Mouse (Mus musculus) midbrain, embryonic 15.5 days (tissue): Measurements from ENCODE around the gene Hist1h4i. TPM values are rescaled to one million over a fixed set of nuclear protein-coding genes. Genes with fewer than 3 reads are reported as not detected.

Source experiments
- microRNA-seq: library from miRNA; unstranded; fragments of <30 nt; microRNA quantifications from one replicate; pipeline ENCODE4, GENCODE M21; 2016
- polyA plus RNA-seq: library from polyadenylated mRNA; unstranded; fragments of >200 nt; fragmentation: Nextera tagmentation; extraction: Ambion mirVana; gene quantifications from 2 replicates; pipeline ENCODE4 v1.2.1, GENCODE M21; 2015

Hist1h4i gene
- polyA plus RNA-seq, 1 experiment from 2014 or later, result 5.7 TPM

Small RNAs within 50 kb of the gene (microRNA-seq; reads per million reads assigned to microRNA genes)
- not detected for gene Gm26300
- gene Gm44390, result not detected
- gene Gm44486, result not detected

Other genes with a start within 250 kb of the Hist1h4i start
- 3.6 and 4.1 TPM in 2 replicates for gene Hist1h2bq, start 231.2 kb downstream of the Hist1h4i start, polyA plus RNA-seq
- not detected in 2 replicates for gene Hist1h2ao, start 230.9 kb downstream of the Hist1h4i start, polyA plus RNA-seq
- gene Hist1h4m, start 229.6 kb downstream of the Hist1h4i start, polyA plus RNA-seq, result 1.4 TPM in 1 of 2 replicates, not detected in the other
- gene Hist1h4n, start 209.2 kb downstream of the Hist1h4i start, polyA plus RNA-seq, result 4.2 and 5.9 TPM in 2 replicates
- 432 and 476 TPM in 2 replicates for gene Hist1h2ap, start 207.9 kb downstream of the Hist1h4i start, polyA plus RNA-seq
- gene Hist1h2br, start 207.6 kb downstream of the Hist1h4i start, polyA plus RNA-seq, result 4.0 and 4.1 TPM in 2 replicates
- 14.0 TPM in 2 replicates for gene Zfp184, start 96.3 kb downstream of the Hist1h4i start, polyA plus RNA-seq
- gene Pom121l2, start 60.2 kb downstream of the Hist1h4i start, polyA plus RNA-seq, result not detected in 2 replicates
- gene Prss16, start 31.6 kb downstream of the Hist1h4i start, polyA plus RNA-seq, result not detected in 2 replicates
- 1.9 TPM in 1 of 2 replicates, not detected in the other for gene Hist1h2ah, start 5.8 kb downstream of the Hist1h4i start, polyA plus RNA-seq
- 0.54 and 0.63 TPM in 2 replicates for gene Hist1h2bk, start 5.5 kb downstream of the Hist1h4i start, polyA plus RNA-seq
- gene Hist1h2ag, start 1.6 kb upstream of the Hist1h4i start, polyA plus RNA-seq, result 5.4 and 6.8 TPM in 2 replicates
- 2.9 and 3.0 TPM in 2 replicates for gene Hist1h2bj, start 1.9 kb upstream of the Hist1h4i start, polyA plus RNA-seq
- not detected in 2 replicates for gene Vmn1r188, start 43.1 kb upstream of the Hist1h4i start, polyA plus RNA-seq
- gene Vmn1r189, start 64.5 kb upstream of the Hist1h4i start, polyA plus RNA-seq, result not detected in 2 replicates
- gene Vmn1r191, start 142.6 kb upstream of the Hist1h4i start, polyA plus RNA-seq, result not detected in 2 replicates
- gene Vmn1r192, start 149.8 kb upstream of the Hist1h4i start, polyA plus RNA-seq, result not detected in 2 replicates
- not detected in 2 replicates for gene Vmn1r193, start 181.8 kb upstream of the Hist1h4i start, polyA plus RNA-seq
- gene Vmn1r194, start 202.9 kb upstream of the Hist1h4i start, polyA plus RNA-seq, result not detected in 2 replicates
- gene Vmn1r195, start 229.2 kb upstream of the Hist1h4i start, polyA plus RNA-seq, result not detected in 2 replicates
- gene Vmn1r196, start 248.6 kb upstream of the Hist1h4i start, polyA plus RNA-seq, result not detected in 2 replicates